Mouse (Mus musculus): ENCODE results near the gene Rnf227.

- TF ChIP-seq CTCF (IDR thresholded peaks at IDR 0.05; ENCODE audit: insufficient read depth, low read length): no peak
- TF ChIP-seq POLR2A (IDR thresholded peaks at IDR 0.05; ENCODE audit: borderline replicate concordance, extremely low read depth, low read depth, low read length): no peak
These were observed 7.5 kb upstream of the Rnf227 start for GRCm38 (mm10) chr11:69332713-69333253.

All from lung, adult 2 months (tissue).